Mouse (Mus musculus): ENCODE results near the gene Rraga. TPM values are rescaled to one million over a fixed set of nuclear protein-coding genes. Genes with fewer than 3 reads are reported as not detected.

The Rraga gene
- polyA plus RNA-seq, 1 experiment = 33.1 TPM

DNA sequence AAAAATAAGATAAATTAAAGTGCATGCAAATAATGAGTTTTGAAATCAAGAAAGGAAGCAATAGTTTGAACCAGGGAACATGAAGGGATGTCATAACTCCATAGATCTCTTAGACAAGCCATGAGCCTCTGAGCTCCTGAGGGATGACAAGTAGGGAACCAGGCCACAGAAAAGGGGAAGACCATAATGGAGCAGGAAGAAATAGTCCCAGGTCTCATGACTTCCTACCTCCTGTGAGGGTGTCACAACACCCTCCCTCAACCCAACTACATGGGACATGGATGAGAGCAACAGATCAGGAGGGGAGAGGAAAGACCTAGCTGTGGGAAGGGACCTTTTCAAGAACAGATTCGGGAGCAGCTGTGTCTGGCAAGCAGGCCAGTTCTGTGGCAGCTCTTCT, 33.9 kb upstream of the Rraga start:
- Histone ChIP-seq H3K4me1 (ENCODE audit: control insufficient read depth, insufficient read depth, low read length) (no peaks in the 10 kb centered on the region), H3K27ac (ENCODE audit: control insufficient read depth, insufficient read depth, low read depth, low read length, poor library complexity) (no peak overlapping the region), H3K4me3 (replicated peaks; ENCODE audit: control insufficient read depth, low read depth, low read length) (no peak overlapping the region)
- TF ChIP-seq POLR2A (IDR thresholded peaks at IDR 0.05; ENCODE audit: borderline replicate concordance, control insufficient read depth, low read depth, low read length) = no peak
- TF ChIP-seq CTCF (IDR thresholded peaks at IDR 0.05; ENCODE audit: control insufficient read depth, insufficient read depth, low read length) = no peak
- 64% methylated on average over 1 of the region's 1 CpGs for WGBS

DNA sequence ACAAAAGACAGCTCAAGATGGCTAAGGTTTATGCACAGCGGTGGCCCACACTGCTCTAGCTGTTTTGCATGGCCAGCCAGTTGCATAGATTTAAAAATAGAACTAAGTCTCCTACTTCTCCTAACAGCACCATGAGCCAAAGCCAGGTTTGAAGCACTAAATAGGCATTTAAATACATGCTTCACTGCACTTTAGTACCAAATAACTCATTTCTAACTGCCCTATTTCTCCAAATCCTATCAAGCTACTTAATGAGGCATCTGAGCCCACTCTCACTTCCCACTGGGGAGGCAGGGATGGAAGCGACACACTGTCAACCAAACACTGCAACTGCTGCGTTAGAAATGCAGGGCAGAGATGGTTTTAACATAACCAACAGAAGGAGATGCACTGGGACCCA, 31.5 kb upstream of the Rraga start:
- 81% methylated on average over 3 of the region's 3 CpGs for WGBS
- Histone ChIP-seq H3K27ac (ENCODE audit: control insufficient read depth, insufficient read depth, low read depth, low read length, poor library complexity) (no peak overlapping the region), H3K4me3 (replicated peaks; ENCODE audit: control insufficient read depth, low read depth, low read length) (no peak overlapping the region), H3K4me1 (ENCODE audit: control insufficient read depth, insufficient read depth, low read length) (no peaks in the 10 kb centered on the region; the same call in 1 of the 2 replicates)
- TF ChIP-seq CTCF (IDR thresholded peaks at IDR 0.05; ENCODE audit: control insufficient read depth, insufficient read depth, low read length) (no peak), POLR2A (IDR thresholded peaks at IDR 0.05; ENCODE audit: borderline replicate concordance, control insufficient read depth, low read depth, low read length) (no peak)

DNA sequence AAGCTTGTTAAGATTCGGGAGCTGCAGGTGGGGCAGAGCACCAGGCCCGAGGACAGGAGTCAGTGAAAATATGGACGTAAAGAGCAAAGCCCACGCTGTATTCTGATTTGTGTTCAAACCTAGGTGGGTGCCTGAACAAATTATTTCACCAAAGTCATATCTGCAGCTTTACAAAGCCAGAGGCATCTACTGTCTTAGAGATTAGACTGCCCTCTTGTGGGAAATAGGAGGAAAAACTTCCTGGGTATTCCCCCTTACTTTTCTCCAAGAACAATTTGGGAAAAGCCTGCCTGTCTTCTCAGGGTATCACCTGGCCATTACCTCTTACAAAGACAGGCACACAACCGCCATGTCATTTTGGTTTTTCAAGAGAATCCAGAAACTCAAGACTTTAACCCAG, 29.9 kb upstream of the Rraga start:
- Histone ChIP-seq H3K4me3 (replicated peaks; ENCODE audit: control insufficient read depth, low read depth, low read length) (no peak overlapping the region), H3K4me1 (ENCODE audit: control insufficient read depth, insufficient read depth, low read length) (no peaks in the 10 kb centered on the region; the same call in 1 of the 2 replicates), H3K27ac (ENCODE audit: control insufficient read depth, insufficient read depth, low read depth, low read length, poor library complexity) (no peak overlapping the region)
- TF ChIP-seq POLR2A (IDR thresholded peaks at IDR 0.05; ENCODE audit: borderline replicate concordance, control insufficient read depth, low read depth, low read length) = no peak
- no peak for TF ChIP-seq CTCF (IDR thresholded peaks at IDR 0.05; ENCODE audit: control insufficient read depth, insufficient read depth, low read length)
- WGBS = 65% methylated on average over 5 of the region's 5 CpGs

DNA sequence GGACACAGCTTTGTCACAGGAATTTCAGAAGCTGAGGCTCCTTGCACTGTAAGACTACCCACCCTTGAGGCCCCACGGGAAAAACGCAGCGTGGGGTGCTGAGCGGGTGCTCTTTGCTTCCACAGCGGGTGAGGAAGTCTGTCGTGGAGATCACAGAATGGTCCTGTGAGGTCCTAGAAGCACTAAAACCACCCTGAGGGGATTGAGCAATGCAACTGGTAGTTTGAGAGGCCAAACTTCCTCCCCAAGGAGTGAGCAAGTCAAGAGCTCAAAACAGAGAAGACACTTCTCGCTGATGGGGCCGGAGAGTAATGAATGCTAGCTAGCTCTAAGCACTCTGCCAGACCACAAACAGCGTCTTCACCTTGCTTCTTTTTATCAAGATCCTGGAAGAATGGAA, 27.1 kb upstream of the Rraga start:
- Histone ChIP-seq H3K27ac (ENCODE audit: control insufficient read depth, insufficient read depth, low read depth, low read length, poor library complexity) (no peak overlapping the region), H3K4me3 (replicated peaks; ENCODE audit: control insufficient read depth, low read depth, low read length) (no peak overlapping the region), H3K4me1 (ENCODE audit: control insufficient read depth, insufficient read depth, low read length) (no peaks in the 10 kb centered on the region; the same call in 1 of the 2 replicates)
- no peak for TF ChIP-seq CTCF (IDR thresholded peaks at IDR 0.05; ENCODE audit: control insufficient read depth, insufficient read depth, low read length)
- TF ChIP-seq POLR2A (IDR thresholded peaks at IDR 0.05; ENCODE audit: borderline replicate concordance, control insufficient read depth, low read depth, low read length) = no peak
- WGBS = 17% methylated on average over 9 of the region's 9 CpGs

DNA sequence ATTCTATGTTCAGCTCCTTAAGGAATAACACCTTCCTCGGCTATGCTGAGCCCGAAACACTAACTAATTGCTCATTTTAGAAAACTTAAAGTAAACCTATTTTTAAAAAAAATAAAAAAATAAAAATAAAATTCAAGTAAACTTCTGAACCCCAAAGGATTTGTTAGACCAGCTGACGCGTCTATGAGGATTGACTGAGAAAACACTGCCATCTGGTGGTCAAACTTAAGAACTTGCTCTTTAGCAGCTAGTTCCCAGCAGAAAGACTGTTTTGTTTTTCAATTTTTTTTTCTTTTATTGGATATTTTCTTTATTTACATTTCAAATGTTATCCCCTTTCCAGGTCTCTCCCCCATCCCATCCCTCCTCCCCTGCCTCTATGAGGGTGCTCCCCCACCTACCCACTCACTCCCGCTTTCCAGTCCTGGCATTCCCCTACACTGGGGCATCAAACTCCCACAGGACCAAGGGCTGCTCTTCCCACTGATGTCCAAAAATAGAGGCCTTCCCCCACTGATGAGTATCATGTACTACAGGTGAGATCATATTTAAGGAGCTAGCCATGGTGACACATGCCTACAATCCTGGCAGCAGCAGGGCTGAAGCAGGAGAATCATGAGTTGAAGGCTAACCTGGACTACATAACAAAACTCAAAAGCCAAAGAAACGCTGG, 20.3 kb upstream of the Rraga start:
- 25% methylated on average over 6 of the region's 6 CpGs for WGBS
- H3K27ac ChIP-seq (ENCODE audit: control insufficient read depth, insufficient read depth, low read depth, low read length, poor library complexity) = no peak overlapping the region

DNA sequence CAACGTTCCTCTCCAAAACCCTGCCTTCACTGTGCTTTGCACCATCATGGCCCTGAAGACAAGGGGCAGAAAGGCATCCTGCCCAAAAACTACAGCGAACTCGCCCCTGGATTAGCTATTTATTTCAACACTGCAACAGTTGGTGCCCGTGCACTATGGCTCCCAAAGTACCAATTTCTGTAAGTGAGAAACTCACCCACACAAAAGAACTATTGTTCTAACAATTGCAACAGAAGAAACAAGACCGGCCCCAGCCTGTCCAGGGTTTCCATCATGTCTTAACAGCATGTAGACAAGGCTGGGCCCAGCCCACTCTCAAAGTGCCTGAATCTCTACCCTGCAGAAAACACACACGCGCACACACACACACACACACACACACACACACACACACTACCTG, 18.1 kb upstream of the Rraga start:
- WGBS = 67% methylated on average over 7 of the region's 7 CpGs
- Histone ChIP-seq H3K4me1 (ENCODE audit: control insufficient read depth, insufficient read depth, low read length) (no peaks in the 10 kb centered on the region), H3K4me3 (replicated peaks; ENCODE audit: control insufficient read depth, low read depth, low read length) (no peak overlapping the region), H3K27ac (ENCODE audit: control insufficient read depth, insufficient read depth, low read depth, low read length, poor library complexity) (no peak overlapping the region)
- no peak for TF ChIP-seq POLR2A (IDR thresholded peaks at IDR 0.05; ENCODE audit: borderline replicate concordance, control insufficient read depth, low read depth, low read length)
- TF ChIP-seq CTCF (IDR thresholded peaks at IDR 0.05; ENCODE audit: control insufficient read depth, insufficient read depth, low read length) = no peak

More for the DNA sequence above, 20.3 kb upstream of the Rraga start:
- no peak overlapping the region for H3K4me3 ChIP-seq (replicated peaks; ENCODE audit: control insufficient read depth, low read depth, low read length)
- no peaks in the 10 kb centered on the region for H3K4me1 ChIP-seq (ENCODE audit: control insufficient read depth, insufficient read depth, low read length)
- TF ChIP-seq CTCF (IDR thresholded peaks at IDR 0.05; ENCODE audit: control insufficient read depth, insufficient read depth, low read length) = peak; percentile 45
- TF ChIP-seq POLR2A (IDR thresholded peaks at IDR 0.05; ENCODE audit: borderline replicate concordance, control insufficient read depth, low read depth, low read length) = no peak

DNA sequence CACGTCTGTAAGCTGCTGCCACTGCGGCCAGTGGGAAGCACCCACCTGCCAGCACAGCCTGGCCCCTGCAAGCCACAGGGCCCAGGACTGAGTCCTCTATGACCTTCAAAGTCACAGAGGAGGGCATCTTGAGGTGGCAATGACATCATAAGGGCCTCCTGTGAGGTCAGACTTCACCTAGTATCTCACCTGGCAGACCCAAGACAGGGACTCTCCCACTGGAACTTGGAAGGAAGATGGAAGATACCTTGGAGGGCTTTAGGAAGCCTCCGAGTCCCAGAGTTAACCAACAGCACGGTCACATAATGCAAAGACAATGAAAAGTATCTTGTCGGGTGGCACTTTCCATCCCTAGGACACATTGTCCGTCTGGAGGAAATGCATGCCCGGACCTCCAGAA, 17.2 kb upstream of the Rraga start, which contains the start of gene Saxo1:
TSS of gene Saxo1 (minus strand) at position 101 of the 400 bp plus-strand sequence.
- TF ChIP-seq CTCF (IDR thresholded peaks at IDR 0.05; ENCODE audit: control insufficient read depth, insufficient read depth, low read length) (no peak), POLR2A (IDR thresholded peaks at IDR 0.05; ENCODE audit: borderline replicate concordance, control insufficient read depth, low read depth, low read length) (no peak)
- H3K4me3 ChIP-seq (replicated peaks; ENCODE audit: control insufficient read depth, low read depth, low read length) = no peak within 1 kb of the TSS
- no peaks in the 10 kb centered on the region for H3K4me1 ChIP-seq (ENCODE audit: control insufficient read depth, insufficient read depth, low read length)
- H3K27ac ChIP-seq (ENCODE audit: control insufficient read depth, insufficient read depth, low read depth, low read length, poor library complexity) = no peak within 1 kb of the TSS
- WGBS = 87% methylated on average over 7 of the region's 7 CpGs

DNA sequence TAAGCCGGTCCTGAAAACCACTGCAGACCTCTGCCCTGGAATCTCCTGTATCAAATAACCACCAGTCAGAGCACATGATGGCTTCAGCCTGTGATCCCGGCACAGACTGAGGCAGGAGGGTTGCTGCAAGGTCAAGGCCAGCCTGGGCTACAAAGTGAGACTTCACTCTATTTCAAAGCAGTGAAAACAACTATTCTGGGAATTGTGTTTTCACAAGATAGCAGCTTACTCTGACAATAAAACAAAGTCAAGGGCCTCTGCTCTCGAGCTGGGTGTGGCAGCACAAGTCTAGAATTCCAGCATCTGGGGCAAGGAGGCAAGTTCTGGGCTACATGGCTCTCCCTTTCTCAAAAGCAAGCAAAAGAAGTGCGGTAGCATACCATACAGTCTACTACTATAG, 16.5 kb upstream of the Rraga start:
- no peaks in the 10 kb centered on the region for H3K4me1 ChIP-seq (ENCODE audit: control insufficient read depth, insufficient read depth, low read length)
- TF ChIP-seq POLR2A (IDR thresholded peaks at IDR 0.05; ENCODE audit: borderline replicate concordance, control insufficient read depth, low read depth, low read length) = no peak
- no peak overlapping the region for H3K4me3 ChIP-seq (replicated peaks; ENCODE audit: control insufficient read depth, low read depth, low read length)
- WGBS = 67% methylated on average over 4 of the region's 4 CpGs
- H3K27ac ChIP-seq (ENCODE audit: control insufficient read depth, insufficient read depth, low read depth, low read length, poor library complexity) = no peak overlapping the region

DNA sequence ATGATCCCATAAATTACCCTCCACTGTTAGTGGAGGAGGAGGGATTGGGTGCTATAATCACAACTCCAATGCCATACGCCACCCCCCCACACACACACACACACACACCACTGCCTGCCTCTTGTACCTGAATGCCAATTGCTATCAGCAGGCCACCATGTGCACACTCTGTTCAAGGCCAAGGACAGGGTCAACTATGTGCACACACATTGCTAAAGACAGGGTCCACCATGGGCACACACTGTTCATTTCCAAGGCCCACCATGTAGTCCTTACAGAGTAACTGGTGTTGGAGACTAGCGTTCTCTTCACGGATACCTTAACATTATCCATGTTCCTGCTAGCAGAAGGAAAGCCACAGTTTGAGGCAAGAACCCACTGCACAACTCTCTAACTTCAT, 14.4 kb upstream of the Rraga start:
- Histone ChIP-seq H3K4me3 (replicated peaks; ENCODE audit: control insufficient read depth, low read depth, low read length) (no peak overlapping the region), H3K27ac (ENCODE audit: control insufficient read depth, insufficient read depth, low read depth, low read length, poor library complexity) (no peak overlapping the region), H3K4me1 (ENCODE audit: control insufficient read depth, insufficient read depth, low read length) (no peaks in the 10 kb centered on the region)
- 92% methylated on average over 3 of the region's 3 CpGs for WGBS
- TF ChIP-seq CTCF (IDR thresholded peaks at IDR 0.05; ENCODE audit: control insufficient read depth, insufficient read depth, low read length) (no peak), POLR2A (IDR thresholded peaks at IDR 0.05; ENCODE audit: borderline replicate concordance, control insufficient read depth, low read depth, low read length) (no peak)
